Mouse (Mus musculus) stomach, postnatal 0 days (tissue): ENCODE measurements around the gene Negr1. TPM values are rescaled to one million over a fixed set of nuclear protein-coding genes. Genes with fewer than 3 reads are reported as not detected.

Experiments
- ATAC-seq: fragments of 200-750 bp; cut with Nextera tagmentation; 2 replicates; pipeline ENCODE4 v1.8.0; 2017; ENCODE audit not compliant: low FRiP score, low TSS enrichment
- DNase-seq: peaks from one replicate; pipeline ENCODE4 v3.0.0-alpha.2; 2016; ENCODE audit warnings: low spot score
- H3K27ac ChIP-seq: fragments of 300-500 bp; sonication (generic); replicated peaks from 2 replicates; pipeline ENCODE4 v1.5.1; 2014; ENCODE audit warnings: mild to moderate bottlenecking, control low read depth
- H3K27me3 ChIP-seq: fragments of 300-500 bp; sonication (generic); 2 replicates; pipeline ENCODE4 v1.6.1; 2014; ENCODE audit warnings: low read length; ENCODE audit not compliant: control insufficient read depth, insufficient read depth
- H3K36me3 ChIP-seq: fragments of 300-500 bp; sonication (generic); 2 replicates; pipeline ENCODE4 v1.6.1; 2014; ENCODE audit warnings: low read length, mixed read lengths; ENCODE audit not compliant: control insufficient read depth, insufficient read depth
- H3K4me1 ChIP-seq: fragments of 300-500 bp; sonication (generic); replicated peaks from 2 replicates; pipeline ENCODE4 v1.6.1; 2014; ENCODE audit warnings: antibody characterized with exemption; ENCODE audit not compliant: control insufficient read depth, insufficient read depth
- H3K4me2 ChIP-seq: fragments of 300-500 bp; sonication (generic); replicated peaks from 2 replicates; pipeline ENCODE4 v1.6.1; 2014; ENCODE audit warnings: low read depth, mild to moderate bottlenecking, control low read depth, moderate library complexity
- H3K4me3 ChIP-seq: fragments of 300-500 bp; sonication (generic); 2 replicates; pipeline ENCODE4 v1.5.1; 2014; ENCODE audit warnings: low read depth, low read length, control low read depth
- H3K9ac ChIP-seq: fragments of 300-500 bp; sonication (generic); 2 replicates; pipeline ENCODE4 v1.6.1; 2014; ENCODE audit warnings: mild to moderate bottlenecking, low read length, control low read depth, mixed read lengths
- H3K9me3 ChIP-seq: fragments of 300-500 bp; sonication (generic); 2 replicates; pipeline ENCODE4 v1.6.1; 2016; ENCODE audit warnings: low read length; ENCODE audit not compliant: control insufficient read depth
- CTCF ChIP-seq: IDR thresholded peaks from 2 replicates; pipeline ENCODE4 v1.5.1; 2016; ENCODE audit warnings: antibody characterized with exemption, low read depth, mild to moderate bottlenecking, moderate library complexity
- EP300 ChIP-seq: optimal IDR thresholded peaks from 2 replicates; pipeline ENCODE3; 2016; ENCODE audit warnings: antibody characterized with exemption
- WGBS: fragments of 180-500 bp; shearing (Covaris S2); extraction: QIAGEN DNeasy Blood & Tissue Kit; methylation state at CpG from one replicate; pipeline ENCODE4 v1.1.7; 2014; 5-methylcytosine and 5-hydroxymethylcytosine counted together
- polyA plus RNA-seq: library from polyadenylated mRNA; unstranded; fragments of >200 nt; fragmentation: Nextera tagmentation; extraction: Ambion mirVana; gene quantifications from 2 replicates; pipeline ENCODE4 v1.2.1, GENCODE M21; 2015

Gene Negr1
- polyA plus RNA-seq, 1 experiment from 2014 or later: 1.5 TPM

DNA sequence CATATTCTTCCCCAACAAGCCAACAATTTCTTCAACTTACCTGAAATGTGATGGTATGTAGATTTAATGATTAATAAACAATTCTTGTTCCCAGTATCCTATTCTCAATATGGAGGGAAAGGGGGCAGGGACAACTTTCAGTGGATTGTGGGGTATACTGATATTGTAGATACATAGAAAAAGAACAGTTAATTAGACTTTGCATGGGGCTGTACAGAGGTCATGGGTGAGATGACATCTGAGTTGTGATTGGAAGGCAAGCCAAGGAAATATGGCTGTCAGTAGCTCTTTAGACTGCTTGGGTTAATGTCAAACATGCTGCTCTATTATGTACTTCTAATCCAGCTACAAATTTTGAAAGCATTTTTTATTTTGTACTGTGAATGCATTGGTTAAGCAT lies 535.9 kb downstream of the Negr1 start:
- Histone ChIP-seq H3K27me3 (no peaks in the 10 kb centered on the region), H3K4me2 (no peak overlapping the region)
- DNase-seq: no peak

DNA sequence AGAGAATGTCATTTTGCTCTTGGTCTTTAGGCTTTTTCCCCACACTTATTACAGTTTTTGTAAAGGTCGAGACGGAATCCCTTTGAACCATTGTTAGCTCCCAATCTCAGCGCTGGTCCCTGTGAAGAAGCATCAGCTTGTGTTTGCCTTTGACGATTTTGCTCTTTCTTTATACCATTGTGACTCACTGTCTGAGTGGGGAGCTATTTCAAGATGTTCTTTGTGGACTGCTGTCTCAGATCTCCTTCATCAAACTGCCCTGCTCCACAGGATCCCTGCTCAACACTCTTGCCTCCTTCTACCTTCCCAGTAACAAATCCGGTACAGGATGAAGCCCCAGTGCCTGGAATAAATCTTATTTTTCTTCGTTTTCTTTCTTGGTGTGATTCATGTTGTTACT lies 536.8 kb downstream of the Negr1 start:
- Histone ChIP-seq H3K9me3 (no peaks in the 10 kb centered on the region), H3K4me2 (no peak overlapping the region), H3K4me1 (no peaks in the 10 kb centered on the region), H3K36me3 (no peaks in the 10 kb centered on the region), H3K4me3 (no peak overlapping the region), H3K9ac (no peak overlapping the region), H3K27me3 (no peaks in the 10 kb centered on the region), H3K27ac (no peak overlapping the region)
- DNase-seq: no peak
- TF ChIP-seq CTCF: no peak
- TF ChIP-seq EP300: no peak
- WGBS: 75% methylated on average over 6 of the region's 6 CpGs
- ATAC-seq: no peak

More for the DNA sequence above, 535.9 kb downstream of the Negr1 start:
- Histone ChIP-seq H3K9me3 (no peaks in the 10 kb centered on the region), H3K4me3 (no peak overlapping the region), H3K27ac (no peak overlapping the region), H3K9ac (no peak overlapping the region), H3K4me1 (no peaks in the 10 kb centered on the region), H3K36me3 (no peaks in the 10 kb centered on the region)
- ATAC-seq: no peak
- no peak for TF ChIP-seq CTCF
- TF ChIP-seq EP300: no peak

DNA sequence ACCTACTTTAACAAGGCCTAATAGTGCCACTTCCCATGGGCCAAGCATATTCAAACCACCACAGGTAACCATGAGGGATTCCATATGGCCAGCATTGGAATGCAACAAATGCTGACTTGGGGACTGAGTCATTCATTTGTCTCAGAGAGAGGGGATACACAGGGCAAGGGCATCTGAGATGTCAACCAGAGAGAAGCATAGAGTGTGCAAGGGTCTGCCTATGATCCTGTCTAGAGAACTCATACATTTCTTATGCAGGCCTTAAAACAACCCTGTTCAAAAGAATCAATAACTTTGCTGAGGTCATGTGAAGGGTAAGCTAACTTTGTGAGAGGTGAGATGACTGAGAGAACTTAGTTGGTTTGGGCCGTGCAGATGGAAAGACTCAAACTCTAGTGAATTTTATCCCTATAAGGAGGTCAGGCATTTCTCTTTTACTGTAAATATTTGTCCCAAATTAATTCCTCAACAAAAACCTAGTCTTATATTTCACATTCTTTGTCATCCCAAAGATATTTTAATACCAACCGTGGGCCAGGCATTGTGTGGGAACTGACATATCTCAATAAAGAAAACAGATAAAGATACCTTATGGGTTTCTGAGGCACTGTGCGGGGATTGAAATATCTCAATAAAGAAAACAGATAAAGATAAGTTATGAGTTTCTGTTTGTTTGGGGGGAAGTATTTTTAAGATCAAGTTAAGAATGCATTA lies 543.4 kb downstream of the Negr1 start:
- 36% methylated on average over 3 of the region's 3 CpGs for WGBS
- Histone ChIP-seq H3K9ac (no peak overlapping the region), H3K36me3 (no peaks in the 10 kb centered on the region), H3K9me3 (no peaks in the 10 kb centered on the region), H3K4me2 (no peak overlapping the region), H3K27ac (no peak overlapping the region), H3K4me3 (no peak overlapping the region), H3K27me3 (no peaks in the 10 kb centered on the region), H3K4me1 (no peaks in the 10 kb centered on the region)
- no peak for DNase-seq
- ATAC-seq: no peak
- no peak for TF ChIP-seq CTCF
- no peak for TF ChIP-seq EP300

DNA sequence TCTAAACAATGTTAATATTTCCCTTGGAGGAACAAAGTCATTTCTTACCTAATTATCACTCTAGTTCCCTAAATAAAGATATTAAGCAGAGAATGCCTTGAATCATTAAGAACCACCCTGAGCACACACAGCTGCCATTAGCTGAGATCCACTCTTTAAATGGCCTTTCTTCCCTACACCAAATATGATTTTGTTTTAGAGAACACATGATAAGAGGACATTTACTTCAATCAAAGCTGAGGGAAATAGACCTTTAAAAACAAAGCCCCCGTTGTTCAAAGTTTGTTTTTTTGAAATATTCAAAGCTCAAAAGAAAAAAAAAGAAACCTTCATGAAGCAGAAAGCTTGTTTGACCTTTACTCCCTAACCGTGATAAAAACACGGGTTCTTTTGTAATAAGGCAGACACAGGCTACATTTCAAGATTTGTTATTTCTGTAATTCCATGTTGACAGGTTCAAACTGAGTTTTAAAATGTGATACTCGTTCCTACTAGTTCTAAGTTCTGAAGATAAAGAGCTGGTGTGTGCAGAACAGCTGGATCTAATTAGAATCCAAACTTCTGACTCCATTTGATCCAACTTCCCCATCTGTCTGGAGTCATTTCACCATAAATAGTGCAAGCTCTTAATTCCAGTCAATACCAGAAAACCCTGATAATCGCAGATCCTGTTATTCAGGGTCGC lies 544.1 kb downstream of the Negr1 start:
- H3K4me1 ChIP-seq: no peaks in the 10 kb centered on the region
- H3K9ac ChIP-seq: no peak overlapping the region
- no peak for DNase-seq
- H3K36me3 ChIP-seq: no peaks in the 10 kb centered on the region
- H3K4me3 ChIP-seq: no peak overlapping the region
- ATAC-seq: no peak
- 16% methylated on average over 6 of the region's 6 CpGs for WGBS
- no peaks in the 10 kb centered on the region for H3K27me3 ChIP-seq
- no peaks in the 10 kb centered on the region for H3K9me3 ChIP-seq
- TF ChIP-seq CTCF (no peak), EP300 (no peak)
- H3K27ac ChIP-seq: no peak overlapping the region
- H3K4me2 ChIP-seq: no peak overlapping the region

DNA sequence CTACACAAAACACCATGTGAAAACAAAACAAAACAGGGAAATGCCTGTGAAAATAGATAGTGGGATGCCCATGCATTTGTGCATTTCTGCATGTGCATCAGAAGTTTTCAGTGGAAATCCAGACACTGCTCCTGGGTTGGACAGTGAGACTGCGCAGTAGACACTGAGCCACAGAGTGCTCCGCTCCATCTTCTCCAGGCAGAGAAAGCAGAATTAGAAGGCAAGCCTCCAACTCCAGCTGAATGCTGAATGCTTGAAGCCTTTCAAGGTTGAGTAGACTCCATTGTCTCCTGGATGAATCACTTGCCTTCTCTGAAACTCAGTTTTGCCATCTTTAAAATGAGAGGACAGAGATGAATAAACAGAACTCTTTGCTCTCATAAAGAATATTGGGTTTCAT lies 546.6 kb downstream of the Negr1 start:
- Histone ChIP-seq H3K4me3 (no peak overlapping the region), H3K36me3 (no peaks in the 10 kb centered on the region), H3K4me1 (no peaks in the 10 kb centered on the region), H3K9me3 (no peaks in the 10 kb centered on the region), H3K27me3 (no peaks in the 10 kb centered on the region), H3K27ac (no peak overlapping the region), H3K9ac (no peak overlapping the region), H3K4me2 (no peak overlapping the region)
- WGBS: 95% methylated on average over 2 of the region's 2 CpGs
- TF ChIP-seq CTCF (no peak), EP300 (no peak)
- ATAC-seq: no peak
- DNase-seq: no peak

DNA sequence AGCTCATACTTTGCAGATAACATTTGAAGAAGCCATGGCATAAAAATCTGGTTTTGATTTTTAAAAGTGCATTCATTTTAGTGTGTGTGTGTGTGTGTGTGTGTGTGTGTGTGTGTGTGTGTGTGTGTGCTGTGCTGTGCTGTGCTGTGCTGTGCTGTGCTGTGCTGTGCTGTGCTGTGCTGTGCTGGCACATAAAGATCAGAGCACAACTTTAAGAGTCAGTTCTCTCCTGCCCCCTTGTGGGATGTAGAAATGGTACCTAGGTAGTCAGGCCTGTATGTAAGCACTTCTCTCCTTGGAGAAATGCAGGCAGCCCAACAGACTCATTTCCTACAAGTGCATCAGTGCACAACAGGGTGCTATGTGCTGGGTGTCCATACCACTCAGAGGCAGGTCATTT lies 547.7 kb downstream of the Negr1 start:
- ATAC-seq (0 out of 2 replicates have a peak, but pooled peaks have one; percentile 53), DNase-seq (peak; percentile 39)
- Histone ChIP-seq H3K9me3 (no peaks in the 10 kb centered on the region), H3K27ac (no peak overlapping the region), H3K27me3 (no peaks in the 10 kb centered on the region), H3K4me2 (no peak overlapping the region), H3K9ac (no peak overlapping the region), H3K4me3 (no peak overlapping the region), H3K4me1 (no peaks in the 10 kb centered on the region), H3K36me3 (no peaks in the 10 kb centered on the region)
- TF ChIP-seq EP300 (no peak), CTCF (peak; percentile 74)
